Mouse (Mus musculus) stomach, embryonic 14.5 days (tissue): ENCODE measurements around the gene Tmem129. TPM values are rescaled to one million over a fixed set of nuclear protein-coding genes. Genes with fewer than 3 reads are reported as not detected.
A peak's percentile ranks its signal among the peaks of the same experiment; 100 is the strongest.

Experiments
- ATAC-seq: fragments of 200-750 bp; cut with Nextera tagmentation; 2 replicates; pipeline ENCODE4 v1.8.0; 2017; ENCODE audit warnings: low read depth, moderate TSS enrichment; ENCODE audit not compliant: insufficient number of reproducible peaks, insufficient read depth, low FRiP score
- H3K27ac ChIP-seq: fragments of 300-500 bp; sonication (generic); 2 replicates; pipeline ENCODE4 v1.5.1; 2014; ENCODE audit warnings: mild to moderate bottlenecking, low read length, moderate library complexity, mixed read lengths
- H3K27me3 ChIP-seq: fragments of 300-500 bp; sonication (generic); 2 replicates; pipeline ENCODE4 v1.6.1; 2014; ENCODE audit warnings: low read length, control low read depth, mixed read lengths; ENCODE audit not compliant: control insufficient read depth, insufficient read depth
- H3K36me3 ChIP-seq: fragments of 300-500 bp; sonication (generic); 2 replicates; pipeline ENCODE4 v1.6.1; 2014; ENCODE audit warnings: mild to moderate bottlenecking, control low read depth, low read length, moderate library complexity, mixed read lengths; ENCODE audit not compliant: control insufficient read depth, insufficient read depth
- H3K4me1 ChIP-seq: fragments of 300-500 bp; sonication (generic); 2 replicates; pipeline ENCODE4 v1.6.1; 2014; ENCODE audit warnings: low read length, control low read depth, mixed read lengths; ENCODE audit not compliant: control insufficient read depth, insufficient read depth
- H3K4me2 ChIP-seq: fragments of 300-500 bp; sonication (generic); replicated peaks from 2 replicates; pipeline ENCODE4 v1.6.1; 2014; ENCODE audit warnings: low read depth, low read length, control low read depth
- H3K4me3 ChIP-seq: fragments of 300-500 bp; sonication (generic); 2 replicates; pipeline ENCODE4 v1.5.1; 2014; ENCODE audit warnings: low read depth, low read length, control low read depth
- H3K9ac ChIP-seq: fragments of 300-500 bp; sonication (generic); replicated peaks from 2 replicates; pipeline ENCODE4 v1.6.1; 2014; ENCODE audit warnings: low read depth, mild to moderate bottlenecking, control low read depth, low read length, moderate library complexity, mixed read lengths
- H3K9me3 ChIP-seq: fragments of 300-500 bp; sonication (generic); 2 replicates; pipeline ENCODE4 v1.6.1; 2016; ENCODE audit warnings: low read depth, low read length, control low read depth; ENCODE audit not compliant: control insufficient read depth
- WGBS: fragments of 180-500 bp; shearing (Covaris S2); extraction: QIAGEN DNeasy Blood & Tissue Kit; methylation state at CpG from one replicate; pipeline ENCODE4 v1.1.7; 2014; 5-methylcytosine and 5-hydroxymethylcytosine counted together
- polyA plus RNA-seq: library from polyadenylated mRNA; unstranded; fragments of >200 nt; fragmentation: Nextera tagmentation; extraction: Ambion mirVana; gene quantifications from 2 replicates; pipeline ENCODE4 v1.2.1, GENCODE M21; 2014

Tmem129 gene
- polyA plus RNA-seq, 1 experiment from 2014 or later, result 39.8 TPM

- no peak overlapping the region for H3K4me2 ChIP-seq
- no peak overlapping the region for H3K4me3 ChIP-seq
- peaks cover 58% of the 10 kb centered on the region for H3K36me3 ChIP-seq
- 31% methylated on average over 3 of the region's 3 CpGs for WGBS
- no peak for ATAC-seq
- no peak overlapping the region for H3K27ac ChIP-seq
- no peaks in the 10 kb centered on the region for H3K9me3 ChIP-seq
- H3K4me1 ChIP-seq, result no peaks in the 10 kb centered on the region
- no peak overlapping the region for H3K9ac ChIP-seq
- H3K27me3 ChIP-seq, result no peaks in the 10 kb centered on the region
Observed at GRCm38 (mm10) chr5:33640652-33641051, 17.6 kb downstream of the Tmem129 start.

- Histone ChIP-seq H3K27ac (no peak overlapping the region), H3K9ac (no peak overlapping the region), H3K4me2 (no peak overlapping the region), H3K36me3 (peaks cover 44% of the 10 kb centered on the region), H3K27me3 (no peaks in the 10 kb centered on the region), H3K9me3 (no peaks in the 10 kb centered on the region), H3K4me1 (no peaks in the 10 kb centered on the region), H3K4me3 (no peak overlapping the region)
- ATAC-seq, result no peak
- WGBS, result 54% methylated on average over 4 of the region's 4 CpGs
Observed at GRCm38 (mm10) chr5:33638826-33639225, 19.4 kb downstream of the Tmem129 start.

DNA sequence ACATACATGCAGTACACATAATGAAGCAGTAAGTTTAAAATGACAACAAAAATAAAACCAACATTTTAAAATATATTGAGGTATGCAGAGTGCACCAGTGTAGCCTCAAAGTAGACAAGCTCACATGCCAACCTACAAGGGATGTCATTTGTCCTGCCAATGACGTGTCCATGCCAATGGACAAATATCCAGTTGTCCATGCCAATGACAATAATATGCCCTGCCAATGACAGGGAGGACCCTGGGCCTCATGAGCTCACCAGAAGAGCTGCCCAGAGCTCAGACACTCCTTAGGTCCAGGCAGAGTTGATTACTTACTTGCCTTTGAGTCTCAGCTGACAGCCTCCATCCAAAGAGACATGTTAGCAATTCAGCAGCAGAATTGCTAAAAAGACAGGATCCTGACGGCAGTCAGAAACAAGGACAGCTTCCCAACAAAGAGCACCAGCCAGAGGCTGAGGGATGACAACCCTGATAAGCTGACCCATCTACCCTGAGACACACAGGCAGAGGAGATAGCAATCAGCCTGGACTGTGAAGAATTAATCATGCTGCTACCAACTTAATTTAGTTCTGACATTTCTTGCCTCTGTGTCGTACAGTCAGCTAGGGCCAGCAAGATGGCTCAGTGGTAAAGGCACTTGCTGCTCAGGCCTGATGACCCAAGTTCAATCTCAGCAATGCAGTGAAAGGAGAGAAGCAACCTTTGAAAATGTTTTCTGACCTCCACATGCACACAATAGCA lies 20.4 kb downstream of the Tmem129 start:
- H3K4me2 ChIP-seq, result no peak overlapping the region
- no peak overlapping the region for H3K4me3 ChIP-seq
- no peaks in the 10 kb centered on the region for H3K9me3 ChIP-seq
- H3K36me3 ChIP-seq, result peaks cover 35% of the 10 kb centered on the region
- H3K9ac ChIP-seq, result no peak overlapping the region
- no peak for ATAC-seq
- no peaks in the 10 kb centered on the region for H3K4me1 ChIP-seq
- H3K27ac ChIP-seq, result no peak overlapping the region
- no peaks in the 10 kb centered on the region for H3K27me3 ChIP-seq
- WGBS, result 70% methylated on average over 3 of the region's 3 CpGs

GRCm38 (mm10) chr5:33635361-33635760 lies 22.9 kb downstream of the Tmem129 start:
- no peaks in the 10 kb centered on the region for H3K27me3 ChIP-seq
- H3K9ac ChIP-seq, result no peak overlapping the region
- 92% methylated on average over 3 of the region's 3 CpGs for WGBS
- H3K4me2 ChIP-seq, result no peak overlapping the region
- 0 out of 2 replicates have a peak, but pooled peaks cover 3% of the 10 kb centered on the region for H3K4me1 ChIP-seq
- no peaks in the 10 kb centered on the region for H3K9me3 ChIP-seq
- no peak for ATAC-seq
- peaks cover 13% of the 10 kb centered on the region for H3K36me3 ChIP-seq
- H3K27ac ChIP-seq, result no peak overlapping the region
- no peak overlapping the region for H3K4me3 ChIP-seq

GRCm38 (mm10) chr5:33632526-33632925 lies 25.7 kb downstream of the Tmem129 start:
- H3K9ac ChIP-seq, result no peak overlapping the region
- H3K27me3 ChIP-seq, result no peaks in the 10 kb centered on the region
- H3K36me3 ChIP-seq, result no peaks in the 10 kb centered on the region
- ATAC-seq, result no peak
- no peak overlapping the region for H3K4me2 ChIP-seq
- H3K4me1 ChIP-seq, result peaks cover 15% of the 10 kb centered on the region; the same call in 1 of the 2 replicates
- WGBS, result 88% methylated on average over 1 of the region's 1 CpGs
- H3K4me3 ChIP-seq, result no peak overlapping the region
- H3K27ac ChIP-seq, result no peak overlapping the region
- H3K9me3 ChIP-seq, result no peaks in the 10 kb centered on the region

GRCm38 (mm10) chr5:33630615-33631014 lies 27.6 kb downstream of the Tmem129 start:
- Histone ChIP-seq H3K9me3 (no peaks in the 10 kb centered on the region), H3K27me3 (no peaks in the 10 kb centered on the region), H3K36me3 (no peaks in the 10 kb centered on the region), H3K9ac (no peak overlapping the region), H3K27ac (peak overlapping the region; percentile 29; the same call in 1 of the 2 replicates), H3K4me2 (peak overlapping the region; percentile 64), H3K4me1 (peaks cover 15% of the 10 kb centered on the region; the same call in 1 of the 2 replicates), H3K4me3 (peak overlapping the region; percentile 53)
- ATAC-seq, result no peak
- WGBS, result 59% methylated on average over 4 of the region's 4 CpGs

GRCm38 (mm10) chr5:33630061-33630460 lies 28.2 kb downstream of the Tmem129 start:
- peak; percentile 53; the same call in 1 of the 2 replicates for ATAC-seq
- H3K27me3 ChIP-seq, result no peaks in the 10 kb centered on the region
- H3K9me3 ChIP-seq, result no peaks in the 10 kb centered on the region
- peaks cover 15% of the 10 kb centered on the region; the same call in 1 of the 2 replicates for H3K4me1 ChIP-seq
- H3K4me2 ChIP-seq, result peak overlapping the region; percentile 64
- no peaks in the 10 kb centered on the region for H3K36me3 ChIP-seq
- 3% methylated on average over 9 of the region's 9 CpGs for WGBS
- peak overlapping the region; percentile 29; the same call in 1 of the 2 replicates for H3K27ac ChIP-seq
- H3K4me3 ChIP-seq, result peak overlapping the region; percentile 53
- H3K9ac ChIP-seq, result no peak overlapping the region

- Histone ChIP-seq H3K4me1 (peaks cover 15% of the 10 kb centered on the region; the same call in 1 of the 2 replicates), H3K9ac (peak within 1 kb of the TSS; percentile 72), H3K4me3 (peak within 1 kb of the TSS; percentile 53), H3K9me3 (no peaks in the 10 kb centered on the region), H3K27me3 (no peaks in the 10 kb centered on the region), H3K4me2 (peak within 1 kb of the TSS; percentile 65), H3K27ac (peak within 1 kb of the TSS; percentile 75), H3K36me3 (no peaks in the 10 kb centered on the region)
- WGBS, result under 1% methylated on average over 87 of the region's 99 CpGs
- peak; percentile 96 for ATAC-seq
Observed at GRCm38 (mm10) chr5:33629301-33629987, 28.8 kb downstream of the Tmem129 start, which contains the start of the genes Fam53a and Gm9903. Gene Fam53a (minus strand): TSS chr5:33629635. Gene Gm9903 (plus strand): TSS chr5:33629925.
